Mouse (Mus musculus): ENCODE data around the gene Bean1.

- TF ChIP-seq CTCF (IDR thresholded peaks at IDR 0.05 in 2 of 3, conservative IDR thresholded peaks at IDR 0.05 in 1 of 3; ENCODE audit: control insufficient read depth in 1 of 3, insufficient read depth in 1 of 3, low read depth in 2 of 3, low read length in 3 of 3, poor library complexity in 1 of 3, severe bottlenecking in 1 of 3) (no peak), MAFK (IDR thresholded peaks at IDR 0.05; ENCODE audit: borderline replicate concordance, low read depth, low read length) (no peak), MAZ (IDR thresholded peaks at IDR 0.05; ENCODE audit: low read depth, low read length) (no peak), POLR2A (IDR thresholded peaks at IDR 0.05; ENCODE audit: control insufficient read depth in 1 of 2, insufficient read depth in 1 of 2, low read depth in 1 of 2, low read length in 2 of 2, poor library complexity in 1 of 2) (no peak), JUND (IDR thresholded peaks at IDR 0.05; ENCODE audit: low read depth, low read length) (no peak), E2F4 (IDR thresholded peaks at IDR 0.05; ENCODE audit: borderline replicate concordance, low read depth, low read length) (no peak), KAT2A (conservative IDR thresholded peaks at IDR 0.05; ENCODE audit: low read depth, low read length) (no peak), GATA1 (IDR thresholded peaks at IDR 0.05; ENCODE audit: low read depth, low read length) (no peak), UBTF (IDR thresholded peaks at IDR 0.05; ENCODE audit: borderline replicate concordance, insufficient read depth, low read depth, low read length) (no peak), BHLHE40 (IDR thresholded peaks at IDR 0.05; ENCODE audit: borderline replicate concordance, low read depth, low read length) (no peak), USF1 (IDR thresholded peaks at IDR 0.05; ENCODE audit: low read depth, low read length) (no peak), NRF1 (IDR thresholded peaks at IDR 0.05; ENCODE audit: insufficient read depth, low read depth, low read length, poor library complexity, severe bottlenecking) (no peak), POLR2AphosphoS2 (IDR thresholded peaks at IDR 0.05; ENCODE audit: low read length) (no peak), ZC3H11A (IDR thresholded peaks at IDR 0.05; ENCODE audit: low read depth, low read length) (no peak)
Measured at GRCm38 (mm10) chr8:104199802-104200201, 29.6 kb downstream of the Bean1 start.
